Comparison of ENCODE assay signal across 21 mouse cellular contexts in the genomic region with DNA sequence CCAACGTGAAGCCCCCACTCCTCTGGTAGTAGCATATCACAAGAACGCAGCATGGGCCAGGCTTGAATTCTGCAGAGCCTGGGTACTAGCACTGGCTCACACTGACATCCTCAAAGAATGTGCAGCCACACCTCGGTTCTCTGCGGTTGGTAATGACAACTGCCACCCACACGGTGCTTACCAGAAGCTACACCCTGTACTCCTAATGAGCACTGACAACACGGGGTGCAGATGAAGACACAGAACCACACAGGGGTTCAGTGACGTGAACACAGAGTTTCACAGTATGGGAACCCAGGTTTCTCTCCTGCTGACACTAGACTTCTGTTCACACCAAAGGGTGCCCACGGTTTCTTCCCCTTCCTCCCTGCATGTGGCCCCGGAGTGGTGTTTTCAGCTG.
DNase-seq lines count a peak whose midpoint lies in the region; ATAC-seq and TF ChIP-seq lines count a peak whose summit lies in the region.
"Had no signal": no experiment of that assay in that cellular context is flagged by ENCODE, and none has a peak within 500 bp of the region (broad histone marks: within the 10 kb centered on the region; RNA-seq: fewer than 3 reads in every experiment).

No protein-coding gene starts in this region.

- no peak for DNase-seq in frontal cortex, postnatal 10 days (ENCODE audit: low spot score in 2 of 2)
- DNase-seq in thymus, adult 2 months, result peak; percentile 36
- DNase-seq in thymus, postnatal 10 days (ENCODE audit: low spot score in 2 of 2), result no peak
- peak; percentile 80 to 87 for DNase-seq in natural killer cell, adult 2 months (ENCODE audit: low spot score in 2 of 2)
- no peak for DNase-seq in stomach, postnatal 0 days (ENCODE audit: low spot score)
- no peak for DNase-seq in c-Kit-positive CD71-positive TER-119-positive erythroid progenitor cells, embryonic 14.5 days (ENCODE audit: low spot score)
- DNase-seq: adrenal gland, postnatal 36 days; cerebellum, postnatal 36 days; kidney, adult 18-20 months; kidney, postnatal 14 days; layer of hippocampus, adult 9-11 months; lung, adult 18-20 months; lung, postnatal 4 days; right cerebral cortex, postnatal 25 days had no signal

- 41% methylated on average over 9 of the region's 9 CpGs for WGBS in thymus, adult 2 months
- 76% methylated on average over 9 of the region's 9 CpGs for WGBS in stomach, postnatal 0 days
- WGBS in hindbrain, embryonic 16.5 days, result 87% methylated on average over 9 of the region's 9 CpGs

- H3K9ac ChIP-seq in stomach, postnatal 0 days (ENCODE audit: low read length), result no peak overlapping the region
- H3K9ac ChIP-seq in hindbrain, embryonic 16.5 days (ENCODE audit: low read depth, low read length), result no peak overlapping the region
- H3K9ac ChIP-seq: forebrain, embryonic 13.5 days; heart, embryonic 12.5 days; hindbrain, embryonic 15.5 days; limb, embryonic 13.5 days; midbrain, embryonic 13.5 days had no signal

- H3K9me3 ChIP-seq in stomach, postnatal 0 days (ENCODE audit: control insufficient read depth, low read length), result no peaks in the 10 kb centered on the region
- no peaks in the 10 kb centered on the region for H3K9me3 ChIP-seq in hindbrain, embryonic 16.5 days (ENCODE audit: control insufficient read depth, low read length)
- H3K9me3 ChIP-seq: forebrain, embryonic 13.5 days; heart, embryonic 12.5 days; hindbrain, embryonic 15.5 days; limb, embryonic 13.5 days; midbrain, embryonic 13.5 days had no signal

- H3K27me3 ChIP-seq in thymus, adult 2 months (ENCODE audit: control insufficient read depth, insufficient read depth, low read length), result no peaks in the 10 kb centered on the region
- no peaks in the 10 kb centered on the region for H3K27me3 ChIP-seq in stomach, postnatal 0 days (ENCODE audit: control insufficient read depth, insufficient read depth, low read length)
- H3K27me3 ChIP-seq in hindbrain, embryonic 16.5 days (replicated peaks; ENCODE audit: control insufficient read depth, insufficient read depth, low read length), result no peaks in the 10 kb centered on the region
- H3K27me3 ChIP-seq: forebrain, embryonic 13.5 days; heart, embryonic 12.5 days; hindbrain, embryonic 15.5 days; limb, embryonic 13.5 days; midbrain, embryonic 13.5 days had no signal

- H3K36me3 ChIP-seq in thymus, adult 2 months (ENCODE audit: control insufficient read depth, insufficient read depth, low read length), result no peaks in the 10 kb centered on the region
- H3K36me3 ChIP-seq in stomach, postnatal 0 days (ENCODE audit: control insufficient read depth, insufficient read depth, low read length), result no peaks in the 10 kb centered on the region
- no peaks in the 10 kb centered on the region for H3K36me3 ChIP-seq in hindbrain, embryonic 16.5 days (ENCODE audit: control insufficient read depth, insufficient read depth, low read length)
- H3K36me3 ChIP-seq: heart, embryonic 12.5 days; hindbrain, embryonic 15.5 days; limb, embryonic 13.5 days; midbrain, embryonic 13.5 days had no signal

- peaks cover 26% of the 10 kb centered on the region for H3K4me1 ChIP-seq in thymus, adult 2 months (replicated peaks; ENCODE audit: control insufficient read depth, insufficient read depth, low read length)
- H3K4me1 ChIP-seq in stomach, postnatal 0 days (replicated peaks; ENCODE audit: control insufficient read depth, insufficient read depth), result 0 out of 2 replicates have a peak, but pooled peaks cover 4% of the 10 kb centered on the region
- H3K4me1 ChIP-seq in hindbrain, embryonic 16.5 days (ENCODE audit: control insufficient read depth, insufficient read depth, low read depth, low read length), result peaks cover 5% of the 10 kb centered on the region

- TF ChIP-seq EP300 in stomach, postnatal 0 days (optimal IDR thresholded peaks at IDR 0.05), result no peak

- peak overlapping the region; percentile 76 for H3K27ac ChIP-seq in thymus, adult 2 months (ENCODE audit: control insufficient read depth, insufficient read depth, low read length)
- no peak overlapping the region for H3K27ac ChIP-seq in stomach, postnatal 0 days (replicated peaks)
- H3K27ac ChIP-seq in hindbrain, embryonic 16.5 days (ENCODE audit: low read depth, low read length), result no peak overlapping the region
- H3K27ac ChIP-seq: forebrain, embryonic 13.5 days; hindbrain, embryonic 15.5 days; limb, embryonic 13.5 days; midbrain, embryonic 13.5 days had no signal

- no peak for TF ChIP-seq CTCF in thymus, adult 2 months (IDR thresholded peaks at IDR 0.05; ENCODE audit: borderline replicate concordance, control insufficient read depth, extremely low read depth, insufficient read depth, low read length, poor library complexity)
- no peak for TF ChIP-seq CTCF in stomach, postnatal 0 days (IDR thresholded peaks at IDR 0.05; ENCODE audit: low read depth)

- H3K4me3 ChIP-seq in thymus, adult 2 months (ENCODE audit: control insufficient read depth, insufficient read depth, low read length), result no peak overlapping the region
- no peak overlapping the region for H3K4me3 ChIP-seq in stomach, postnatal 0 days (ENCODE audit: low read depth, low read length)
- no peak overlapping the region for H3K4me3 ChIP-seq in hindbrain, embryonic 16.5 days (ENCODE audit: low read length)
- H3K4me3 ChIP-seq: forebrain, embryonic 13.5 days; heart, embryonic 12.5 days; hindbrain, embryonic 15.5 days; limb, embryonic 13.5 days; midbrain, embryonic 13.5 days had no signal

- no peak overlapping the region for H3K4me2 ChIP-seq in stomach, postnatal 0 days (replicated peaks; ENCODE audit: low read depth)
- H3K4me2 ChIP-seq in hindbrain, embryonic 16.5 days (ENCODE audit: low read length), result no peak overlapping the region
- H3K4me2 ChIP-seq: forebrain, embryonic 13.5 days; heart, embryonic 12.5 days; hindbrain, embryonic 15.5 days; limb, embryonic 13.5 days; midbrain, embryonic 13.5 days had no signal

- peak; percentile 42 for ATAC-seq in frontal cortex, adult (ENCODE audit: low TSS enrichment)
- no peak for ATAC-seq in stomach, postnatal 0 days (ENCODE audit: low FRiP score, low TSS enrichment)
- ATAC-seq in hindbrain, embryonic 16.5 days, result no peak
- ATAC-seq: forebrain, embryonic 13.5 days; midbrain, embryonic 13.5 days had no signal

- TF ChIP-seq POLR2A in thymus, adult 2 months (IDR thresholded peaks at IDR 0.05; ENCODE audit: control insufficient read depth, extremely low read depth, insufficient read depth, low read length, poor library complexity), result no peak

Comparison
In these comparisons a context has a peak if more than half of its experiments do, and no peak if none do; other contexts are left out.
1. DNase-seq: peak in thymus, adult 2 months (single experiment) and natural killer cell, adult 2 months (2 of 2); none in frontal cortex, postnatal 10 days (0 of 2), thymus, postnatal 10 days (0 of 2), stomach, postnatal 0 days (single experiment) and c-Kit-positive CD71-positive TER-119-positive erythroid progenitor cells, embryonic 14.5 days (single experiment).